Mouse (Mus musculus) lung, postnatal 10 days (tissue): Measurements from ENCODE around the gene Ptges.
A peak's percentile ranks its signal among the peaks of the same experiment; 100 is the strongest.
"Not testable (repeated sequence)": the region's sequence is repeated elsewhere in the genome, so short reads cannot be mapped to it uniquely, and the experiment has no call there.

Experiments
- DNase-seq: peaks from one replicate; pipeline ENCODE4 v3.0.0; 2021

The Ptges gene

GRCm38 (mm10) chr2:30927844-30928628 lies 1.6 kb downstream of the Ptges start:
- DNase-seq = peak; percentile 91

DNA sequence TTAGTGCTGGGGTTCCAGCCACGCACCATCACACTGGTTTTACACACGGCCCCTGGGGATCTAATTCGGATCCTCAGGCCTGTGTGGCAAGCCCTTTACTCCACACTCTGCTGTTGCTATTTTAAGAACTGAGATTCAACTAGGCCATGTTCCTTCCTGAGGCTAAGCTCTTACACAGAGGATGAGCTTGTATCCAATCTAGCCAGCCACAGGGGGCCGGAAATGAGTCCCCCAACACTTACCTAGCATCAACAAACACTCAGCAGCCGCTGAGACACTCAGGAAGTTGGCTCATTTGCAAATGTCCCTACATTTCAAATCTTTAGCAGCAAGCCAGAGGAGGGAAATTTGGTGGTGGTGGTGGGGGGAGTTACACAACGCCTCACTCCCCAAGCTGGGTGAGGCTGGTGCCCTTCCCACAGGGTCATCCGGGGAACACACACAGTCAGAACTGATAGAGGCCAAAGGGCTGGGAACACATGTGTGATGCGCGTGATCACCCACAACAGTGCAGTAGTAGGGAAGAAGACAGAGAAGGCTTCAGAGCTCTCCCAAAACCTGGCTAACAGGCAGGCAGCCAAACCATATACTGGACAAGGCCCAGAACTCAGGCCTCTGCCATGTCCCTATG lies 2.4 kb downstream of the Ptges start:
- DNase-seq = peak; percentile 80

GRCm38 (mm10) chr2:30926381-30926780 lies 3.3 kb downstream of the Ptges start:
- peak; percentile 59 for DNase-seq

GRCm38 (mm10) chr2:30925181-30925580 lies 4.5 kb downstream of the Ptges start:
- no peak for DNase-seq

- DNase-seq = no peak
Observed at GRCm38 (mm10) chr2:30923099-30923498, 6.6 kb downstream of the Ptges start.

- DNase-seq = no peak
Observed at GRCm38 (mm10) chr2:30920216-30920615, 9.4 kb downstream of the Ptges start.

GRCm38 (mm10) chr2:30918780-30919329 lies 10.8 kb downstream of the Ptges start:
- peak; percentile 21 for DNase-seq

- no peak for DNase-seq
Observed at GRCm38 (mm10) chr2:30918126-30918525, 11.5 kb downstream of the Ptges start.

- no peak for DNase-seq
Observed at GRCm38 (mm10) chr2:30917649-30918048, 12.0 kb downstream of the Ptges start.

DNA sequence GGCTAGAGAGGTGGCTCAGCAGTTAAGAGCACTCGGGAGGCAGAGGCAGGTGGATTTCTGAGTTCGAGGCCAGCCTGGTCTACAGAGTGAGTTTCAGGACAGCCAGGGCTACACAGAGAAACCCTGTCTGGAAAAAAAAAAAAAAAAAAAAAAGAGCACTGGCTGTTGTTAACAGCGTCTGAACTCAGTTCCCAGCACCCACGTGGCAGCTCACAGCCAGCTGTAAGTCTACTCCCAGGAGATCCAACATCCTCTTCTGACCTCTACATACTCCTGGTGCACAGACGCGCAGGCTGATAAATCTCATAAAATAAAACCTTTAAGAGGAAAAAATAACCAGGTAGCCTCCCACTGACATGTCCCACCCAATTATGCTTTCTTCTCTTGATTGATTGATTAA lies 13.7 kb downstream of the Ptges start:
- not testable (repeated sequence) for DNase-seq

DNA sequence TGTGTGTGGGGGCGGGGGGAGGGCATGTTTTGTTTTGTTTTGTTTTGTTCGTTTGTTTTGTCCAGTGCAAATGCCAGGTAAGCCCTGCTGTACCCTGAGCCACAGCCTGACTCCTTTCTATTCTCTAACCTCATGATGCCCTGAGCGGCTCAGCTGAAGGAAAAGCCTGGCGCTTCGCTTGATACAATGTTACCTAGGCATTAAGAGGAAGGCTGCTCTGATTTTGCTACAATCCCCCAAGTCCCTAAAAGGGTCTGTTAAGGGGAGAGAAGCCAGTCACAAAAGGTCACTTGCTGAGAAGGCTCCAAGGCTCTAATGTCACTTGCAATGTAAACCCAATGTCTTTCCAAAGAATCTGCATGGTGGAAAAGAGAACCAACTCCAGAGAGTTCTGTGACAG lies 14.3 kb downstream of the Ptges start:
- no peak for DNase-seq

GRCm38 (mm10) chr2:30914836-30915235 lies 14.8 kb downstream of the Ptges start:
- no peak for DNase-seq

- no peak for DNase-seq
Observed at GRCm38 (mm10) chr2:30913022-30913421, 16.6 kb downstream of the Ptges start.

- peak; percentile 91 for DNase-seq
Observed at GRCm38 (mm10) chr2:30912291-30912773, 17.3 kb downstream of the Ptges start.

DNA sequence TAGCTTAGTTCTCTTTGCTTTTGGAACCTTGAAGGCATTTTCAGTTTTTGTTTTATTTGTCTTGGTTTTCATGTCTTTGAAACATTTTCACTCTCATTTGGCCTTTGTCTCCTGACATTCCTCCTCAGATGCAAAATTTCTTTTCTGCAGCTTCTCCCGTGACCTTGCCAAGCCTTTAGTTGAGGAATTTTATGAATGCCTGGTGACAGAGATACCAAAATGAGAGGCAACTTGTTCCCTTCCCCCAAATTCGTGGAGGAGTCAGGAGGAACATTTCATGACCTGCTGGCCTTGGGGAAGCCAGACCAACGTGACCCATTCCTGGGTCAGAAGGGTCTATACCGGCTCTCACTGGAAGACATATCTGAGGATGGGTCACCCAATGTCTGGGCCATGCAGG lies 23.0 kb downstream of the Ptges start:
- DNase-seq = no peak

- no peak for DNase-seq
Observed at GRCm38 (mm10) chr2:30905906-30906305, 23.8 kb downstream of the Ptges start.

GRCm38 (mm10) chr2:30904991-30905390 lies 24.7 kb downstream of the Ptges start:
- DNase-seq = no peak

DNA sequence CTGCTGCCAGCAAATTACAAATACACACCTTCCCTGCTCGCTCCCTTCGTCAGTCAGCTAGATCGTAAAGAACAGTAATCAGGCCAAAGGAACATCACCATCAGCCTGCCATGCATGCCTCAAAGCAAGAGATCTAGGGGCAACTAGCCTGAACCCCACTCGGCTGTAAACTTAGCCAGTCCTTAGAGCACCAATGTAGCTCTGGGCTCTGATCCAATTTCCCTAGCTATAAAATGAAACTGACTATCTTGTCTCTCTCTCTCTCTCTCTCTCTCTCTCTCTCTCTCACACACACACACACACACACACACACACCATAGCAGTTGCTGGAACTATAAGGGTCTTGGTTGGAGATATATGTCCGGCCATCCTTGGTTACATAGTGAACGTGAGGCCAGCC lies 25.4 kb downstream of the Ptges start:
- no peak for DNase-seq

- peak; percentile 59 for DNase-seq
Observed at GRCm38 (mm10) chr2:30902726-30903722, 26.6 kb downstream of the Ptges start.

- no peak for DNase-seq
Observed at GRCm38 (mm10) chr2:30902256-30902655, 27.4 kb downstream of the Ptges start.

GRCm38 (mm10) chr2:30901646-30902160 lies 28.0 kb downstream of the Ptges start:
- DNase-seq = peak; percentile 60

DNA sequence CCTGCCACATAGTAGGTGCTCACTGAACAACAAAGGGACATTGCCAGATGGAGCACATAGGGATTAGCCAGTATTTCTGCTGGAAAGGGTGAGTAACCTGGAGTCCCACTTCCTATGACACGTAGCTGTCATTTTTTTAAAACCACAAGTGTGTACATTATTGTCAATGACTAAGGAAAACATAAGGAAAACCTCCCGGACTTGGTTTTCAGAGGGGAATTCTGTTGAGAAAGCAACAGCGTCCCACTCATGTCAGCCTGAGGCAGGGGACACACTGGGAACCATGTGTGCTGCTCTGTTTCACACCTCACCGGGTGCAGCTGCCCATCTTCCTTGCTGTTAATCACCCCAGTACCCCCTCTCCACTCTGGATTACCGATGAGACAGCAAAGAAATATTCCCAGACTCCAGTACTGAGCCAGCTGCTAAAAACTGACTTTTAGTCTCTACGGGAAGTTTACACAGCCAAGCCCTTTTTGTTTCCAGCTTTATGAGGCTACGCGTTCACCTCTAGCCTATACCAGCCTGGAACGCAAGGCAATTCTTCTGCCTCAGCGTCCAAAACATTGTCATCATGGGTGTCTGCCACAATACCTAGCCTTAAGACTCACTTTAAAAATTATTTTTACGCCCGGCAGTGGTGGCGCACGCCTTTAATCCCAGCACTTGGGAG lies 30.1 kb downstream of the Ptges start:
- no peak for DNase-seq
